Mouse (Mus musculus) forebrain, embryonic 14.5 days (tissue): Measurements from ENCODE around the gene Tspan18. TPM values are rescaled to one million over a fixed set of nuclear protein-coding genes. Genes with fewer than 3 reads are reported as not detected.
A peak's percentile ranks its signal among the peaks of the same experiment; 100 is the strongest.

Experiments used
- ATAC-seq: fragments of 200-750 bp; cut with Nextera tagmentation; 2 replicates; pipeline ENCODE4 v1.8.0; 2017; ENCODE audit warnings: mild to moderate bottlenecking, moderate library complexity
- DNase-seq: peaks from one replicate; pipeline ENCODE4 v3.0.0-alpha.2; 2015; ENCODE audit warnings: low spot score
- H3K27ac ChIP-seq: fragments of 300-500 bp; sonication (generic); 2 replicates; pipeline ENCODE4 v1.5.1; 2014; ENCODE audit warnings: low read depth, mild to moderate bottlenecking, control low read depth, low read length, moderate library complexity
- H3K27me3 ChIP-seq: fragments of 300-500 bp; sonication (generic); replicated peaks from 2 replicates; pipeline ENCODE4 v1.6.1; 2014; ENCODE audit warnings: low read length, control low read depth, mixed read lengths; ENCODE audit not compliant: control insufficient read depth, insufficient read depth
- H3K36me3 ChIP-seq: fragments of 300-500 bp; sonication (generic); 2 replicates; pipeline ENCODE4 v1.6.1; 2014; ENCODE audit warnings: low read length, control low read depth; ENCODE audit not compliant: control insufficient read depth, insufficient read depth
- H3K4me1 ChIP-seq: fragments of 300-500 bp; sonication (generic); 2 replicates; pipeline ENCODE4 v1.6.1; 2014; ENCODE audit warnings: antibody characterized with exemption, low read length, control low read depth; ENCODE audit not compliant: control insufficient read depth, insufficient read depth
- H3K4me2 ChIP-seq: fragments of 300-500 bp; sonication (generic); 2 replicates; pipeline ENCODE4 v1.6.1; 2014; ENCODE audit warnings: mild to moderate bottlenecking, control low read depth, low read length
- H3K4me3 ChIP-seq: fragments of 300-500 bp; sonication (generic); 2 replicates; pipeline ENCODE4 v1.5.1; 2014; ENCODE audit warnings: low read depth, low read length, control low read depth
- H3K9ac ChIP-seq: fragments of 300-500 bp; sonication (generic); 2 replicates; pipeline ENCODE4 v1.6.1; 2014; ENCODE audit warnings: mild to moderate bottlenecking, low read length, control low read depth, moderate library complexity
- H3K9me3 ChIP-seq: fragments of 300-500 bp; sonication (generic); replicated peaks from 2 replicates; pipeline ENCODE4 v1.6.1; 2016; ENCODE audit warnings: low read length, control low read depth, mixed read lengths; ENCODE audit not compliant: control insufficient read depth
- WGBS: fragments of 180-500 bp; shearing (Covaris S2); extraction: QIAGEN DNeasy Blood & Tissue Kit; methylation state at CpG from one replicate; pipeline ENCODE4 v1.1.7; 2014; 5-methylcytosine and 5-hydroxymethylcytosine counted together
- polyA plus RNA-seq: library from polyadenylated mRNA; unstranded; fragments of >200 nt; fragmentation: Nextera tagmentation; extraction: Ambion mirVana; gene quantifications from 2 replicates; pipeline ENCODE4 v1.2.1, GENCODE M21; 2014

The Tspan18 gene
- polyA plus RNA-seq, 1 experiment from 2014 or later: 15.6 TPM

DNA sequence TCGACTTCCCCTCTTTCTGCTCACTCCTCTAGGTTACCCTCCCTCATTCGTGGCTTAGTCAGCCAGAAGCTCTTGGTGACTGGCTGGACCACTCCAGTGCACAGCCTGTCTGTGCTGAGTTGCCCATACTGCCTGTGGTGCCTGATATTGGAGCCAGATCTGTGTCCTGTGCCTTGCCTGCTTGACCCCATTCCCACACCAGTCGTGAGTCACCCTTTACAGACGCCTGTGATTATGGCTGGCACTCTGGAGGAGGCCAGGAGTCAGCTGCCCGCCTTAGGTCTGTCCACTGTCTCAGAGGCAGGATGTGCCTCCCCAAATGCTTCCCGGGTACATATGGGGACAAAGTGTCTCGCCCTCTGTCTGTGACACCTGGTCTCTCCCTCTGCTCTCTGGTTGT lies 17.0 kb upstream of the Tspan18 start:
- no peaks in the 10 kb centered on the region for H3K36me3 ChIP-seq
- no peaks in the 10 kb centered on the region for H3K27me3 ChIP-seq
- 82% methylated on average over 7 of the region's 7 CpGs for WGBS
- no peak overlapping the region for H3K27ac ChIP-seq
- no peak overlapping the region for H3K4me3 ChIP-seq
- H3K9me3 ChIP-seq: no peaks in the 10 kb centered on the region
- peaks cover 12% of the 10 kb centered on the region for H3K4me1 ChIP-seq
- H3K9ac ChIP-seq: no peak overlapping the region
- no peak overlapping the region for H3K4me2 ChIP-seq
- no peak for ATAC-seq
- DNase-seq: no peak

GRCm38 (mm10) chr2:93347018-93347417 lies 12.7 kb upstream of the Tspan18 start:
- H3K4me3 ChIP-seq: no peak overlapping the region
- H3K9ac ChIP-seq: no peak overlapping the region
- H3K27me3 ChIP-seq: no peaks in the 10 kb centered on the region
- WGBS: 90% methylated on average over 5 of the region's 5 CpGs
- no peaks in the 10 kb centered on the region for H3K9me3 ChIP-seq
- no peak overlapping the region for H3K4me2 ChIP-seq
- H3K4me1 ChIP-seq: no peaks in the 10 kb centered on the region
- DNase-seq: no peak
- no peak for ATAC-seq
- H3K27ac ChIP-seq: no peak overlapping the region
- no peaks in the 10 kb centered on the region for H3K36me3 ChIP-seq

GRCm38 (mm10) chr2:93346609-93347008 lies 12.3 kb upstream of the Tspan18 start:
- H3K4me1 ChIP-seq: no peaks in the 10 kb centered on the region
- DNase-seq (no peak), ATAC-seq (no peak)
- no peak overlapping the region for H3K4me3 ChIP-seq
- no peaks in the 10 kb centered on the region for H3K36me3 ChIP-seq
- H3K9ac ChIP-seq: no peak overlapping the region
- H3K27me3 ChIP-seq: no peaks in the 10 kb centered on the region
- no peaks in the 10 kb centered on the region for H3K9me3 ChIP-seq
- WGBS: 19% methylated on average over 6 of the region's 6 CpGs
- H3K27ac ChIP-seq: no peak overlapping the region
- H3K4me2 ChIP-seq: no peak overlapping the region

- Histone ChIP-seq H3K27ac (no peak overlapping the region), H3K4me1 (no peaks in the 10 kb centered on the region), H3K4me3 (no peak overlapping the region), H3K9ac (no peak overlapping the region), H3K36me3 (no peaks in the 10 kb centered on the region), H3K4me2 (no peak overlapping the region), H3K9me3 (no peaks in the 10 kb centered on the region), H3K27me3 (no peaks in the 10 kb centered on the region)
- ATAC-seq (no peak), DNase-seq (no peak)
- 77% methylated on average over 5 of the region's 5 CpGs for WGBS
Measured at GRCm38 (mm10) chr2:93345663-93346268, 11.5 kb upstream of the Tspan18 start.

- ATAC-seq (no peak), DNase-seq (no peak)
- Histone ChIP-seq H3K27ac (no peak overlapping the region), H3K27me3 (no peaks in the 10 kb centered on the region), H3K36me3 (no peaks in the 10 kb centered on the region), H3K9me3 (no peaks in the 10 kb centered on the region), H3K4me1 (peaks cover 12% of the 10 kb centered on the region; the same call in 1 of the 2 replicates), H3K9ac (no peak overlapping the region), H3K4me2 (no peak overlapping the region), H3K4me3 (no peak overlapping the region)
- WGBS: 58% methylated on average over 9 of the region's 9 CpGs
Measured at GRCm38 (mm10) chr2:93339373-93340106, 5.2 kb upstream of the Tspan18 start.

DNA sequence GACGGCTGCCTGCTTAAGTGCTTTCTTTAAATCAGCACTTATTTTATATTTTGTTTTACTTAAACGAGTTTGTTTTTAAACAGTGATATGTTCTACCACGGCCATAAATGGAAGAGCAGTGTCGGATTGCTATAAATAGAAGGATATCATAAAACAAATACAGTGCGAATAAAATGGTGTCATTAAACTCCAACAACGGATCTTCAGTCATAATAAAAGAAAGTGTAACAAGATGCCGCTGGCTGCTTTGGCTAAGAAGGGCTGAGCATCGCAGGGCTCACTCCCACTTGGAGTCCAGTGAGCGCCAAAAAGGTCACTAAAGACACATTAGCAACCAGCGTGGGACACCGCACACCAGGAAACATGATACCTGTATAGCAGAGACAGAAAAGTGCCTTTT lies 1.7 kb upstream of the Tspan18 start:
- Histone ChIP-seq H3K9me3 (no peaks in the 10 kb centered on the region), H3K36me3 (no peaks in the 10 kb centered on the region), H3K27me3 (no peaks in the 10 kb centered on the region), H3K4me3 (no peak overlapping the region), H3K4me2 (no peak overlapping the region), H3K4me1 (peaks cover 30% of the 10 kb centered on the region; the same call in 1 of the 2 replicates), H3K9ac (no peak overlapping the region), H3K27ac (no peak overlapping the region)
- DNase-seq: no peak
- ATAC-seq: no peak
- 82% methylated on average over 11 of the region's 11 CpGs for WGBS

DNA sequence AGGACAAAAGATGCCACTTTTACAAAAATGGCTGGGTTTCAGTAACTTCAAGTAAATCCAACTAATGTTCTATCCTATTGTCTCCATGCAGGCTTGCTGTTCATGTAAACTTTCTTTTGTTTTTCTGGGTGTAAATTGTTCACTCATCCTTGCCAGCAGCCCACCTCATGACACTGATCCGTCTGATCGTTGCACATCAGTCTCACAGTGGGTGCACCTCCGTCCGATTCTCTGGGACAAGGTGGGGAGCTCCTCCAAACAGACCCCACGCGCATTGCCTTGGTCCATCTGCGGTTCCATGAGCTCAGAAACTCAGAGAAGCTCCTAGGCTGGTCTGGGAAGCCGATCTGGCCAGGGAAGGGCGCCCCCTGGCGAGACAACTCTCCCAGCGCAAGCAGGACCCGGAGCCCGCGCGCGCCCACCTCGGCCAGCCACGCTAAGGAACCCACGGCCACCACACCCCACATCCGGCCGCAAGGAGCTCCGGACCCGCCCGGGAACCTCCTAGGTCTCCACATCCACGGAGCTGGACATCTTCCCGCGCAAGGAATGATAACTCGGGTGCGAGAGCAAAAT lies 976 bp downstream of the Tspan18 start:
- DNase-seq (peak; percentile 88), ATAC-seq (peak; percentile 82)
- peak overlapping the region; percentile 81 for H3K9ac ChIP-seq
- no peaks in the 10 kb centered on the region for H3K9me3 ChIP-seq
- peak overlapping the region; percentile 100 for H3K4me2 ChIP-seq
- no peaks in the 10 kb centered on the region for H3K36me3 ChIP-seq
- no peaks in the 10 kb centered on the region for H3K27me3 ChIP-seq
- peak overlapping the region; percentile 72 for H3K4me3 ChIP-seq
- peak overlapping the region; percentile 55; the same call in 1 of the 2 replicates for H3K27ac ChIP-seq
- peaks cover 29% of the 10 kb centered on the region for H3K4me1 ChIP-seq
- under 1% methylated on average over 29 of the region's 29 CpGs for WGBS

- peak overlapping the region; percentile 100 for H3K4me2 ChIP-seq
- no peaks in the 10 kb centered on the region for H3K9me3 ChIP-seq
- DNase-seq (no peak), ATAC-seq (no peak)
- no peaks in the 10 kb centered on the region for H3K27me3 ChIP-seq
- no peak overlapping the region for H3K27ac ChIP-seq
- H3K9ac ChIP-seq: 0 out of 2 replicates have a peak overlapping the region, but pooled peaks have one; percentile 81
- H3K36me3 ChIP-seq: no peaks in the 10 kb centered on the region
- H3K4me1 ChIP-seq: peaks cover 35% of the 10 kb centered on the region
- WGBS: 71% methylated on average over 4 of the region's 4 CpGs
- peak overlapping the region; percentile 72 for H3K4me3 ChIP-seq
Measured at GRCm38 (mm10) chr2:93332277-93332676, 2.0 kb downstream of the Tspan18 start.

- H3K4me1 ChIP-seq: peaks cover 35% of the 10 kb centered on the region
- no peak overlapping the region; the same call in 1 of the 2 replicates for H3K4me2 ChIP-seq
- DNase-seq: peak; percentile 22
- H3K4me3 ChIP-seq: no peak overlapping the region
- H3K9ac ChIP-seq: no peak overlapping the region
- 83% methylated on average over 6 of the region's 6 CpGs for WGBS
- no peak for ATAC-seq
- no peaks in the 10 kb centered on the region for H3K36me3 ChIP-seq
- no peak overlapping the region for H3K27ac ChIP-seq
- H3K9me3 ChIP-seq: no peaks in the 10 kb centered on the region
- H3K27me3 ChIP-seq: no peaks in the 10 kb centered on the region
Measured at GRCm38 (mm10) chr2:93331121-93331520, 3.2 kb downstream of the Tspan18 start.
